Mouse (Mus musculus) lung, postnatal 0 days (tissue): ENCODE measurements around the gene Cdh4. TPM values are rescaled to one million over a fixed set of nuclear protein-coding genes. Genes with fewer than 3 reads are reported as not detected.

Source experiments
- ATAC-seq: fragments of 200-750 bp; cut with Nextera tagmentation; 2 replicates; pipeline ENCODE4 v1.8.0; 2017; ENCODE audit warnings: moderate library complexity
- DNase-seq: peaks from one replicate; pipeline ENCODE4 v3.0.0-alpha.2; 2016; ENCODE audit warnings: low spot score
- H3K27ac ChIP-seq: fragments of 300-500 bp; sonication (generic); 2 replicates; pipeline ENCODE4 v1.5.1; 2014; ENCODE audit warnings: antibody characterized with exemption, mild to moderate bottlenecking, low read length, mixed read lengths
- H3K27me3 ChIP-seq: fragments of 300-500 bp; sonication (generic); replicated peaks from 2 replicates; pipeline ENCODE4 v1.6.1; 2014; ENCODE audit warnings: low read length, mixed read lengths; ENCODE audit not compliant: insufficient read depth
- H3K36me3 ChIP-seq: fragments of 300-500 bp; sonication (generic); 2 replicates; pipeline ENCODE4 v1.6.1; 2014; ENCODE audit warnings: low read length, mixed read lengths; ENCODE audit not compliant: insufficient read depth
- H3K4me1 ChIP-seq: fragments of 300-500 bp; sonication (generic); 2 replicates; pipeline ENCODE4 v1.6.1; 2014; ENCODE audit warnings: antibody characterized with exemption, low read depth, low read length, mixed read lengths; ENCODE audit not compliant: insufficient read depth
- H3K4me2 ChIP-seq: fragments of 300-500 bp; sonication (generic); replicated peaks from 2 replicates; pipeline ENCODE4 v1.6.1; 2014; ENCODE audit warnings: low read depth, mild to moderate bottlenecking, low read length, moderate library complexity, mixed read lengths
- H3K4me3 ChIP-seq: fragments of 300-500 bp; sonication (generic); 2 replicates; pipeline ENCODE4 v1.5.1; 2014; ENCODE audit warnings: low read depth, low read length
- H3K9ac ChIP-seq: fragments of 300-500 bp; sonication (generic); replicated peaks from 2 replicates; pipeline ENCODE4 v1.6.1; 2014; ENCODE audit warnings: low read depth, mild to moderate bottlenecking
- H3K9me3 ChIP-seq: fragments of 300-500 bp; sonication (generic); 2 replicates; pipeline ENCODE4 v1.6.1; 2016; ENCODE audit warnings: low read length, mixed read lengths
- CTCF ChIP-seq: IDR thresholded peaks from 2 replicates; pipeline ENCODE4 v1.5.1; 2016; ENCODE audit warnings: antibody characterized with exemption, mild to moderate bottlenecking
- EP300 ChIP-seq: IDR thresholded peaks from 2 replicates; pipeline ENCODE4 v1.6.1; 2016; ENCODE audit warnings: antibody characterized with exemption, mild to moderate bottlenecking, control low read depth
- WGBS: fragments of 180-500 bp; shearing (Covaris S2); extraction: QIAGEN DNeasy Blood & Tissue Kit; methylation state at CpG from one replicate; pipeline ENCODE4 v1.1.7; 2014; 5-methylcytosine and 5-hydroxymethylcytosine counted together
- polyA plus RNA-seq: library from polyadenylated mRNA; unstranded; fragments of >200 nt; fragmentation: Nextera tagmentation; extraction: Ambion mirVana; gene quantifications from 2 replicates; pipeline ENCODE4 v1.2.1, GENCODE M21; 2015

Gene Cdh4
- polyA plus RNA-seq, 1 experiment from 2014 or later = 3.4 TPM

DNA sequence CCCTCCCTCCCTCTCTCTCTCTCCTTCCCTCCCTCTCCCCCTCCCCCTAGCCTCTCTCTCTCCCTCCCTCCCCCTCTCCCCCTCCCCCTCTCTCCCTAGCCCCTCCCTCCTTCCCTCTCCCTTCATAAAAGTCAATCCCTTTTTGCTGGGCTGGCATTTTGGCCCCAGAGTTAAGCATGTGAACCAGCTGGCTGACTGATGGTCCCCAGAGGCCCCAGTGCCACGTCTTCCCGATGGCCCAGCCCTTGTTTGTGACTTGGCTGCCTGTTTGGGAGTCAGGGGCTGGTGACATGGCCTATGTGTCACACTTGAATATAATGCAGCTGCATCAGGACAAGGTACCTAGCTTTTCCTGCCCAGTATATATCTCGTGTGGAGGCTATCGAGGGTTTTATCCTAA, 96.3 kb downstream of the Cdh4 start:
- Histone ChIP-seq H3K4me2 (no peak overlapping the region), H3K27ac (no peak overlapping the region), H3K27me3 (no peaks in the 10 kb centered on the region), H3K9me3 (no peaks in the 10 kb centered on the region), H3K4me3 (no peak overlapping the region), H3K9ac (no peak overlapping the region), H3K4me1 (no peaks in the 10 kb centered on the region), H3K36me3 (no peaks in the 10 kb centered on the region)
- DNase-seq (no peak), ATAC-seq (no peak)
- WGBS = 60% methylated on average over 4 of the region's 4 CpGs
- TF ChIP-seq EP300 (no peak), CTCF (no peak)

DNA sequence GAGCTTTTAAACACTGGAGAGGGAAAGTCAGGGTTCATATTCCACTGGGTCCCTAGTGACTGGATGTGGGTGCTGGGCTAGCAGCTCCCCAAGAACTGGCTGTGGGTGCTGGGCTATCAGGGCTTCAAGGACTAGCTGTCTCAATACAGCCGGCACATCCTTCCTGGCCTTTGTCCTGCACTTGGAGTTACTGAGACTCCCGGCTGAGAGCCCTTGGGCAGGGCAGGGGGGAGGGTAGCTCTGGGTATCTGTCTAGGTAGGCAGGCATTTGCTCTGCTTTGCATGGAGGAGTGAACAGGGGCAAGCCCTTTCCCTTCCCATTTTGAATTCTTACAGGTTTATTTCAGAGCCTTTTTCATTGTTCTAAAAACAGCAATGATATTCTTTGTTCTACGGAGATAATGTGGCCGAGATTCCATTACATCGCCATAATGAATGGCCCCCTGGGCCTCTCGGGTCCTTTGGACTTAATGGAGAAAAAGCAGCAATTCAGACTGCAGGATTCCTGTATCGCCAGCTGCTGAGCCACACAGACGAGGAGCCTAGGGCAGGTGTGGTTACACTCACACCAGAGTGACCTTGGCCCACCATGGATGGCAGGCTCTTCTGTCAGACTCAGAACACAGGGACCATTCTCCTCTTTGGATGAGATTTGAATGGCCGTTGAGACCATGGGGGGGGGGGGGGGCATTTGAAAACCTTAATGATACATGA, 97.5 kb downstream of the Cdh4 start:
- H3K4me3 ChIP-seq = no peak overlapping the region
- TF ChIP-seq EP300 = no peak
- no peak for TF ChIP-seq CTCF
- no peaks in the 10 kb centered on the region for H3K36me3 ChIP-seq
- no peak for DNase-seq
- no peaks in the 10 kb centered on the region for H3K9me3 ChIP-seq
- no peak overlapping the region for H3K4me2 ChIP-seq
- 37% methylated on average over 9 of the region's 9 CpGs for WGBS
- no peaks in the 10 kb centered on the region for H3K27me3 ChIP-seq
- H3K27ac ChIP-seq = no peak overlapping the region
- H3K9ac ChIP-seq = no peak overlapping the region
- no peaks in the 10 kb centered on the region for H3K4me1 ChIP-seq
- no peak for ATAC-seq

- ATAC-seq = no peak
- TF ChIP-seq CTCF (no peak), EP300 (no peak)
Observed at GRCm38 (mm10) chr2:179541096-179541495, 98.9 kb downstream of the Cdh4 start.

DNA sequence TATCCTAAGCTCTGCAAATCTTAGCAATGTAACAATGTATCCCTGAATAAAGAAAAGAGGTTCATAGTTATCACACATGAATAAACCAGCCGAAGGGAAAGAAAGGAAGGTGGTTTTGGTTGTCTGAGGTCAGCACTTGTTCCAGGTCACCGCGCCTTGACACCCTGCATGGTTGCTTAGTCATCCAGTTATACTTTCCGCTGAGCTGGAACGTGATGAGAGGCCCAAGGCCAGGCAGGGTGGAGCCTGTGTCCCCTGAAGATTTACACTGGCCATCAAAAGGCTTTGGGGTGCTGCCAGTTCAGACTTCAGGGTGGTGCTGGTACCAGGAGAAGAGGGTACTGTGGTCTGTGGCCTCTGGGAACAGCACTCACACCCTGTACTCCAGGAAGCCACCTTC, 105.4 kb downstream of the Cdh4 start:
- TF ChIP-seq EP300 (no peak), CTCF (no peak)
- DNase-seq = no peak
- H3K4me1 ChIP-seq = no peaks in the 10 kb centered on the region
- no peak for ATAC-seq
- no peaks in the 10 kb centered on the region for H3K36me3 ChIP-seq
- no peaks in the 10 kb centered on the region for H3K9me3 ChIP-seq
- no peak overlapping the region for H3K4me3 ChIP-seq
- H3K27ac ChIP-seq = no peak overlapping the region
- H3K9ac ChIP-seq = no peak overlapping the region
- no peaks in the 10 kb centered on the region for H3K27me3 ChIP-seq
- WGBS = 74% methylated on average over 5 of the region's 5 CpGs
- H3K4me2 ChIP-seq = no peak overlapping the region

More at GRCm38 (mm10) chr2:179541096-179541495, 98.9 kb downstream of the Cdh4 start:
- DNase-seq = no peak
- Histone ChIP-seq H3K4me2 (no peak overlapping the region), H3K9me3 (no peaks in the 10 kb centered on the region), H3K4me1 (no peaks in the 10 kb centered on the region), H3K36me3 (no peaks in the 10 kb centered on the region), H3K4me3 (no peak overlapping the region), H3K9ac (no peak overlapping the region), H3K27me3 (no peaks in the 10 kb centered on the region), H3K27ac (no peak overlapping the region)
- WGBS = 89% methylated on average over 4 of the region's 4 CpGs

DNA sequence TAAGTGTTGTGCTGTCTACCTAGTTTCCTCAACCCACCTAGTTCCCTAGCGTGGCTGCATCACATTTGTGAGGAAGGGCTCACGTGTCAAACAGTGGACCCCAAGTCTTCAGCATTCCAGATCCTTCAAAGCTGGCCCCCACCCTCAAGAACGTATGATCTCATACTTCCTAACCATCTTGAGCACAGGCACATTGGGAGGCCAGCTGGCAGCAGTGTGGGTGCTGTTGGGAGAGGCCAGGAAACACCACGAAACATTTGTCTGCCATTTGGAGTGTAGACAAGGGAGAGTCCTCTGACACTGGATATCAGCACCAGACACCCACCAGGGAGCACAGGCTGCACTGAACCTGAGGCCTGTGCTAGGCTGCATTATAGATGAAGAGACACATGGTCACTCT, 113.7 kb downstream of the Cdh4 start:
- DNase-seq = no peak
- H3K27me3 ChIP-seq = no peaks in the 10 kb centered on the region
- no peak overlapping the region for H3K4me3 ChIP-seq
- H3K4me1 ChIP-seq = no peaks in the 10 kb centered on the region
- no peak overlapping the region for H3K27ac ChIP-seq
- ATAC-seq = no peak
- H3K36me3 ChIP-seq = no peaks in the 10 kb centered on the region
- TF ChIP-seq EP300 = no peak
- TF ChIP-seq CTCF = no peak
- 67% methylated on average over 4 of the region's 4 CpGs for WGBS
- no peaks in the 10 kb centered on the region for H3K9me3 ChIP-seq
- H3K9ac ChIP-seq = no peak overlapping the region
- H3K4me2 ChIP-seq = no peak overlapping the region

- no peak overlapping the region for H3K4me2 ChIP-seq
- no peak overlapping the region for H3K27ac ChIP-seq
- DNase-seq (no peak), ATAC-seq (no peak)
- no peak overlapping the region for H3K4me3 ChIP-seq
- H3K9me3 ChIP-seq = no peaks in the 10 kb centered on the region
- TF ChIP-seq EP300 = no peak
- no peak for TF ChIP-seq CTCF
- no peak overlapping the region for H3K9ac ChIP-seq
- no peaks in the 10 kb centered on the region for H3K4me1 ChIP-seq
- no peaks in the 10 kb centered on the region for H3K36me3 ChIP-seq
- 45% methylated on average over 2 of the region's 2 CpGs for WGBS
- no peaks in the 10 kb centered on the region for H3K27me3 ChIP-seq
Observed at GRCm38 (mm10) chr2:179562350-179562749, 120.1 kb downstream of the Cdh4 start.
